Mouse (Mus musculus): ENCODE measurements around the gene Zfp14. TPM values are rescaled to one million over a fixed set of nuclear protein-coding genes. Genes with fewer than 3 reads are reported as not detected.

Gene Zfp14
- total RNA-seq (2021) = 1 to 10 TPM; 2.1 to 2.3 TPM
- long read RNA-seq, experiment 1, partial matches to known transcripts = 0 of 1 reads
- long read RNA-seq, experiment 1, other reads (novel, unspliced or antisense) = 1 of 1 reads
- long read RNA-seq, experiment 2, partial matches to known transcripts = 0 of 1 reads
- long read RNA-seq, experiment 2, other reads (novel, unspliced or antisense) = 1 of 1 reads

GRCm38 (mm10) chr7:30050882-30051548 is at the start of gene Zfp14:
Gene Zfp14 (minus strand): TSS chr7:30051380.
- peak; percentile 90 for DNase-seq (ENCODE audit: low spot score)

DNA sequence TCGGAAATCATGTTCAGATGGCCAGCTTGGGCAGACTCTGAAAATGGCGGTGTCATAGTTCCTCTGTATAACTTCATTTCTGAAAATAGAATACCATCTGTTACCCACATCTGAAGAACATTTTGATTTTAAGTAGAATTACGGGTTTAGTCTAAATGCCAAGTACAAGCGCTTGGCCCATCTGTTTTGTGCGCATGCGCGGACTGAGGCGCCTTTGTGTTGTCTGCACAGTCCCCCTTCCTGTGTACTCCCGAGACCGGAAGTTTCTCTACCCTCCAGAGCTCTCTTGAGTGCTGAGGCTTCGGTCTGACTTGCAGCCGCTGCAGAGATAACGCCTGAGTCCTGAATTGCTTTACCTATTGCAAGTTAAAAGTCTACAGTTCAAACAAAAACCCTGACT is 48.1 kb upstream of the Zfp14 start:
- no peak for DNase-seq (ENCODE audit: low spot score)

DNA sequence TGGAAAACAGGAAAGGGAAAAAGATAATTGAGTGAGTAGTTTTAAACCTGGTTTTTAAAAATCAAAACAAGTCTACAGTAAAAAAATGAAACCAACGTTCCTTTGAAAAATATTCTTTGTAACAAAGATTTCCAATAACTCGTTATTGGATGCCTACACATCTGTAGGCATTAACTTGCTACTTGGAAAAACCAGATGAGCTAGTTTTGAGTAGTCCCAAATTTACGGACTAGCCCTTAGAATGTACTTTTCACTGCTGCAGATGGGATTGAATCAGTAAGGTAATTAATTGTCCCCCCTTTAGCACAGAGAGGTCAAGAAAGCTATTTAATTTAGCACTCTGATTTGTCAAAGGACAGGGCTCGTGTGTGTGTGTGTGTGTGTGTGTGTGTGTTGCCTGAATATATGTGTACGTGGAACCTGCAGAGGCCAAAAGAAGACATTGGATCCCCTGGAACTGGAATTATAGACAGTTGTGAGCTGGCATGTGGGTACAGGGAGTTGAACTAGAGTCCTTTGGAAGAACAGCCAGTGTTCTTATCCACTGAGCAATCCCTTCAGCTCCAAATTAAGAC is 44.5 kb upstream of the Zfp14 start:
- no peak for DNase-seq (ENCODE audit: low spot score)

DNA sequence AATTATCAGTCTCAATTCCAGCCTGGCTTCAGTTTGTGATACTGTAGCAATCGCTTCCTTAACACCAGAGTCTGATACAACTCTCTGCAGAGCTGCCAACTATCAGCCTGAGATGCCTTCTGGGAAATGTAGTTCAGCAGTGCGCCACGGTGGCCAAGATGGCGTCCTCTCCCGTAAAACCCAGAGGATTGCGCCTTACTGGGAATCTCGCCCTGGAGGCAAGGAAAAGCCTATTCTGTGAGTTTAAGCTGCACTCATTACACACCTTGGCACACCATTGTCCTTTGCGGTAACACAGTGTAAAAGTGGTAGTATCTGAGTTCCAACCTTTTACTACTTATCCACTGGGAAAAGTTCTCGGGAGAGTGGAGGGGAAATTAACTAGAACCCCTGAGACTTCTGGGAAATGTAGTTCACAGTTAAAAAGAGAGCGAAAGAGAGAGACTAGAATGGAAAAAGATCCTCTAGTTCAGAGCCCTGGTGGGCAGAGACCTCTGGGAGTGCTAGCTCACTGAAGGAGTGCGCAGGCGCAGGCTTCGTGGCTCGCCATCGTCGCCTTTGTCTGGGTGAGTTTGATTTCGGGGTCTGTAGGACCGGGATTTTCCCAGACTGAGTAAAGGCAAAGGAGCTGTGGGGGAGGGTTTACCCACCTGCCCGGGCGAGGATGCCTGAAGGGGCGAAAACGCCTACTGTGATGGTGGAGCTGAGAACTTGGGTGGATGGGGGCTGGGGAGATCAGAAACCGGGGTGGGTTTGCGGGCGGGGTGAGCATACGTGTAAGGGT is 43.7 kb upstream of the Zfp14 start, which contains the start of gene Zfp260:
Zfp260 (plus strand) TSS at position 132 of the 784 bp plus-strand sequence.
- peak; percentile 94 for DNase-seq (ENCODE audit: low spot score)

- no peak for DNase-seq (ENCODE audit: low spot score)
These were observed 42.8 kb upstream of the Zfp14 start for GRCm38 (mm10) chr7:30093918-30094415.

- no peak for DNase-seq (ENCODE audit: low spot score)
These were observed 41.5 kb upstream of the Zfp14 start for GRCm38 (mm10) chr7:30092666-30093065.

DNA sequence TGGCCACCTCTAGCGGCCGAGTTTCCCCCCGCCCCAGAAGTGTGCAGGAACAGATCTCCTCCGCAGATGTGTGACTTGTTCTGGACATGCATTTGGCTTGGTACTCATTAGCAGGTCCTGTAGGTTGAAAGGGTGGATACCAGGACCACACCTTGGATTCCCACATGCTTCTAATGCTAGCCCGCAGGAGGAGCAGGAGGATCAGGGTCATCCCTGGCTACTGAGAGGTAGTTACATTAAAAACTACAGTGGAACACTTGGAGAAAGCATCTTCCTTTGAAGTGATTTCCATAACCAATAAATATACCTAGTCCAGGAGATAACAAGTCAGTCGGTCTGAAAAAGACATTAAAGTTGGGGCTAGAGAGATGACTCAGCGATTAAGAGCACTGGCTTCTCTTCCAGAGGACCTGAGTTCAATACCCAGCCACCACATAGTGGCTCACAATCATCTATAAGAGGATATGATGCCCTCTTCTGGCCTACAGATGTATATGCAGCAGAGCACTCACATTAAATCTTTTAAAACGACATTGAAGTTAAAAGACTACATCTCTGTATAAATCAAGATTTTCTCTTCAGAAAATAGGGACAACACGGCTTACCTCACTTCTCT is 39.9 kb upstream of the Zfp14 start:
- peak; percentile 9 for DNase-seq (ENCODE audit: low spot score)

- peak; percentile 98 for DNase-seq (ENCODE audit: low spot score)
These were observed 39.2 kb upstream of the Zfp14 start, which contains the start of the genes Gm26920 and Zfp566 for GRCm38 (mm10) chr7:30090092-30090969. Gene Gm26920 (minus strand): TSS chr7:30090410. Gene Zfp566 (minus strand): TSS chr7:30090527.

- no peak for DNase-seq (ENCODE audit: low spot score)
These were observed 38.2 kb upstream of the Zfp14 start for GRCm38 (mm10) chr7:30089405-30089804.

DNA sequence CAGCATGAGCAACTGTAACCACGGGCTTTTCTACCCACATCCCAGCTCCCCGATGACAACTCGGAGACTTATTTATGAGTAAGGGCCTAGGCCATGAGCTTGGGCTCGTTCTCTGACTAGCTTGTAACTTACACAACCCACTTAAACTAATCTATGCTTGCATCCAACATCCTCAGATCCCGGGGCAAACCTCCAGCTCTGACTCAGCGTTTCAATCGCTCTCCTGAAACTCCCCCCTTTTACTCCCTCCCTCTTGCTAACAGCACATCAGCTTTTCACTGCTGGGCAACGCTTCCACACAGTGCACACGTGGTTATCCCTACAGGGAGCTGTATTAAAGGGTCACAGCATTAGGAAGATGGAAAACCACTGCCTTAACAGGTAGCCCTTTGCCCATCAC is 35.3 kb upstream of the Zfp14 start:
- DNase-seq (ENCODE audit: low spot score) = no peak

- peak; percentile 81 for DNase-seq (ENCODE audit: low spot score)
These were observed 21.2 kb upstream of the Zfp14 start, which contains the start of gene Zfp82 for GRCm38 (mm10) chr7:30072146-30073028. Gene Zfp82 (minus strand): TSS chr7:30072900.

GRCm38 (mm10) chr7:30064622-30065021 is 13.4 kb upstream of the Zfp14 start:
- DNase-seq (ENCODE audit: low spot score) = no peak

DNA sequence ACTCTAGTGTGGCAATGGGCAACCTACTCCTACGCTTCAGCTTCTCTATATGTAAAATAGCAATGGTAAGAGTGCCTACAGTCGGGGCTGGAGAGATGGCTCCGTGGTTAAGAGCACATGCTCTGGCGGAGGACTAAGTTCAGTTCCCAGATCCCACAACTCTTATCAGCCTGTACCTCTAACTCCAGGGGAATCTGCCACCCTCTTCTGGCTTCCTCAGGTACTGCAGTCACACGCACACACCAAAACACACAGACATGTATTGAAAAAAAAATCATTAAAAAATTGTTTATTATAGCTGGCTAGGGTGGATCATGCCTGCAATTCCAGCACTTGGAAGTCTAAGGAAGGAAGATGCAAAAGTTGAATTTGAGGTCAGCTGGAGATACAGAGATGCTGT is 11.3 kb upstream of the Zfp14 start:
- no peak for DNase-seq (ENCODE audit: low spot score)

GRCm38 (mm10) chr7:30060341-30060740 is 9.2 kb upstream of the Zfp14 start:
- DNase-seq (ENCODE audit: low spot score) = peak; percentile 25

GRCm38 (mm10) chr7:30053591-30053990 is 2.4 kb upstream of the Zfp14 start:
- no peak for DNase-seq (ENCODE audit: low spot score)

DNA sequence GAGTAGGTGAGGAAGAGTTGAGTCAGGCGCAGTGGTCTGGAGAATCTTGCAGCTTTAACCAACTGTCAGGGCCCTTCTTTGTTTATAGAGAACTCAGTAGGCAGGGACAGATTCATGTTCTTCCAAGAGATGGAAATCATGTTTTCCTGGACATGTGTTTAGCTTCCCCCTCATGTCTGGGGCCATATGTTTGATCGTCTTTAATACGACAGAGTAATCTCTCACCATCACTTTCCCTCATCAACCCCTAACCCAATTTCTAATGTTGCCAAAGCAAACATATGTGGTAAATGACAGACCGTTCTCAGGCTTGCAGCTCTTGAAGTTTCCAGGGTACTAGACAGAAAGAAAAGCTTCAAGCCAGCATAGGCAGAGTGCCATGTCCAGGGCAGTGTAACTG is 3.1 kb downstream of the Zfp14 start:
- no peak for DNase-seq (ENCODE audit: low spot score)

DNA sequence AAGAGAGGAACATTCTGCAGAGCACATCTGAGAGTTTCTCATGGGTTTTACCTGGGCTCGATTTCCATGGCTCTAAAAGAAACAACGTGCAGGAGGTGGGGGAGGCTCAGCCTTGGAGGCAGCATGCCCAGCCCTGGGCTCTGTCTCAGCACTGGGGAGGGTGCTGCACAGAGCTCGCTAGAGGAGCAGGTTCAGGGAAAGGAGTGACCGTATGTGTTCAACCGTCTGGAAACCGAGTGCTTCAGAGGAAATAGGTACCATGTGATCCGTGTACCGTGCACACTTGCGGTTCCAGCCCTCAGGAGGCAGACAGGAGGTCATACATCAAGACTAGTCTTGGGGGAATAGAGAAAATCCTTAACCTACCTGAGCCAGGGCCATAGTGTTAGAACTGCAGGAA is 6.8 kb downstream of the Zfp14 start:
- no peak for DNase-seq (ENCODE audit: low spot score)

GRCm38 (mm10) chr7:30034331-30034730 is 16.8 kb downstream of the Zfp14 start:
- no peak for DNase-seq (ENCODE audit: low spot score)

DNA sequence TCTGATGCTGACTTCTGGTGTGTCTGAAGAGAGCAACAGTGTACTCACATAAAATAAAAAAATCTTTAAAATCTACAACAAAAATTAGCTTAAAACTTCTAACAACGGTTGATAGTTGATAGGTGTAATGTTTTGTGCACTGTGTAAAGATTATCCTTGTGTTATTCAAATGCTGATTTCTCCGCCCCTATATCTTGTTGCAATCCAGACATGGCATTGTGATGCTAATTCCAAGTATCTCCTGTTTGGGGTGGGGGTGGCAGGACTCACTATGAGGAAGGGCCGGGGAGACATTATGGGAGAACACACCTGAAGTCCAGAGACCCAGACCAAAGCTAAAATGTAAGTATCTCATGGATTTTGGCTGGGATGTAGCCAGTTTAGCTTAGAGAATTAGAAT is 19.8 kb downstream of the Zfp14 start:
- no peak for DNase-seq (ENCODE audit: low spot score)

Measured in gastrocnemius, adult 18-20 months (tissue).